Mouse (Mus musculus) cerebellum, adult 11-12 months (tissue): ENCODE data around the gene Tnfrsf13b.
"Not testable (repeated sequence)": the region's sequence is repeated elsewhere in the genome, so short reads cannot be mapped to it uniquely, and the experiment has no call there.

Experiments
- DNase-seq: peaks from one replicate; pipeline ENCODE4 v3.0.0; 2022

The Tnfrsf13b gene

GRCm38 (mm10) chr11:61174821-61175658 lies 48.5 kb downstream of the Tnfrsf13b start, which contains the start of gene Usp22:
TSS of gene Usp22 (minus strand) at chr11:61175055.
- peak; percentile 100 for DNase-seq

DNA sequence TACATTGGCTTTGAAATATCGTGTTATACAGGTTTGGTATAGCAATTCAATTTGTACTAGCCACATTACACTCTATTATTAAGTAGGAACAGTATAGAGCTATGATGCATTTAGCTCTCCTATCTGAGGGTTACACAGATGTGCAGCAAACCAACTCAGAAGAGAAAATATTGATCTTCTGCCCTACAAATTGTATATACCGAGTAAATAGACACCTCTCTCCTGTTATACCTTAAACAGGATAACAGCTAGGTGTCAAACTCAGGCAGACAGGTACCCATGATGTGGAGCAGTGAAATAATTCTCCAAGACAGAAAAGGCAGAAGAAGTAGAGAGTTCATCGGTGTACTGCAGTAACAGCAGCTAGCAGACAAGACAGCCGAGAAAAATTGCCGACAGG lies 49.2 kb downstream of the Tnfrsf13b start:
- DNase-seq: no peak

- no peak for DNase-seq
Measured at GRCm38 (mm10) chr11:61176321-61176720, 49.8 kb downstream of the Tnfrsf13b start.

GRCm38 (mm10) chr11:61180361-61180760 lies 53.8 kb downstream of the Tnfrsf13b start:
- DNase-seq: no peak

- no peak for DNase-seq
Measured at GRCm38 (mm10) chr11:61181624-61182023, 55.1 kb downstream of the Tnfrsf13b start.

- no peak for DNase-seq
Measured at GRCm38 (mm10) chr11:61183820-61184219, 57.3 kb downstream of the Tnfrsf13b start.

- no peak for DNase-seq
Measured at GRCm38 (mm10) chr11:61190776-61191175, 64.2 kb downstream of the Tnfrsf13b start.

DNA sequence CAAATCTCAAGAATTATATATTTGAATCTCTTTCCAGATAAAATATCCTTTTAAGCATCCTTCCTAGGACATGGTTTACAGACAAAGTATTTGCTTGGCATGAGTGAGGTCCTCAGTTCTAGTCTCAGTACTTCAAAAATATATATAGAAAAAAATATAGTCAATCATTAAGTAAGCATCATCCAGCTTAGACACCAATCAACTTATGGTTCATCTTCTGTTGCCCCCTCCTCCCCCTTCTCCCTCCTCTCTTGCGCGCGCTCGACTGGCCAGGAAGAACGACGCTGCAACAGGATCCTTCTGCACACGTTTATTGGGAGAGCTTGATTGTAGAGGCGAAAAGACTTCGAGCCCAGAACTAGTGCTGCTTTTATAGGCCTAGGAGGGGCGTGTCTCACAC lies 65.6 kb downstream of the Tnfrsf13b start:
- DNase-seq: not testable (repeated sequence)

- DNase-seq: no peak
Measured at GRCm38 (mm10) chr11:61192779-61193178, 66.2 kb downstream of the Tnfrsf13b start.

GRCm38 (mm10) chr11:61193392-61193791 lies 66.8 kb downstream of the Tnfrsf13b start:
- peak; percentile 79 for DNase-seq

DNA sequence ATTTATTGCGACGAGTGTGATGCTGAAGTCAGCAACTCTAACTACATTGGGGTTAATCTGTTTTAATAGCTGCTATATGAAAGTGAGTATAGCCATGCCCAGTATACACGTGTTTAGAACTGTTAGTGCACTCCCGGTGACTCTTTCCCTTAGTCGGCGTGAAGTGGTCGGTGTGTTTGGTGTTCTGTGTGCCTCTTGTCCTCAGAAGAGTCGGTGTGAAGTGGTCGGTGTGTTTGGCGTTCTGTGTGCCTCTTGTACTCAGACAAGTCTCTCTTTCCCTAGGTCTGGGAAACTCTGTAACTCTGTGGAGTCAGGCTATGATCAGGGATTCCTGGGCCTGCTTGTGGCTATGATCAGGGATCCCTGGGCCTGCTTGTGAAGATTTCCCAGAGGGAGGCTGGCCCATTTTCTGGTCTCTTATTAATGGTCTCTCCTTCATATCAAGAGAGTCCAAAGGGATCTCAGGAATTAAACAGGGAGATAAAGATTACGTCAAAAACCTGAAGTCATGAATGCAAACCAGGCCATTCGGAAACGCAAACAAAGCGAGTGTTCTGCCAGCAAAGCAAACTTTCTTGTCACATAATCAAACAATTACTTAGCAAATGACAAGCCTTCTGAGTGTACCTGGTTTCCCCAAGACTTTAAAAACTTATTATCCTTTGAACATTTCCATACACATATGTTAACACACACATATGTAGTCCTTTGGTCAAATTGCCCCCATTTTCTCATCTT lies 70.2 kb downstream of the Tnfrsf13b start:
- DNase-seq: no peak

- DNase-seq: no peak
Measured at GRCm38 (mm10) chr11:61197935-61198334, 71.4 kb downstream of the Tnfrsf13b start.
